Mouse (Mus musculus) ovary, postnatal 14 days (tissue): ENCODE measurements at regions not wholly inside any gene's neighbourhood (a gene's known extent, or its start where the extent isn't known, plus 50 kb on each side); places are given as distances from the start of the nearest gene placed in this dataset.

Experiments
- DNase-seq: peaks from one replicate; pipeline ENCODE4 v3.0.0; 2022; ENCODE audit warnings: low spot score

DNA sequence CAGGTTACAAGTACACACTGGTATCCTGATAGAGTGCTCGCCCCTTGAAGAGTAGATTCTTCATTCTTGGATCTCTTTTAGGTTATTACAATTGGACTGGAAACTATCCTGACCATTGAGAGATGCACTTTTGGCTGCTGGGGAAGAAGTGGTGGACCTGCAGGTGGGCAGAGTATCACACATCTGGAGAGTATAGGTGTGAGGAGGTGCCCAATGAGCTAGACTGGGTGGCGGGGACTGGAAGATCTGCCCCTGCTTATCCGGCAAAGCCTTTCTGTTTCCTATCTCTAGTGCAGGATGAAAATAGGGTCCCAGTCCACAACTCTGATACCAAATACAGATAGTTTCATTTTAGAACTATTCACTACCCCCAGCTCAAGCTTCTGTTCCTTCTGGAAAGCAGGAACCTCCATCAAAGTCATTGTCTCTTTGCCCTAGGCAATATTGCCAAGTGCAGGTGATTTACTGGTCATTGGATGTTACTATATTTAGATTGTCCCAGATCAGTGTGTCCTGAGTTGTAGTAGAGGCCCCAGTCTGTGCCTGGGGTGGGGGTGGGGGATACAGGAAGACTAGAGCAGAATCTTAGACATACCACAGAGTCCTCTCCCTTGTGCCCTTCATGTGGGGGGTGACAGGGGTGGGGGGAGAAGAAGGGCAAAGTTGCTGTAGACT is 62.5 kb upstream of the Ube2e1 start:
- no peak for DNase-seq

GRCm38 (mm10) chr14:18391824-18392486 is 60.3 kb upstream of the Ube2e1 start:
- no peak for DNase-seq

- no peak for DNase-seq
These were observed 57.7 kb upstream of the Ube2e1 start for GRCm38 (mm10) chr14:18389390-18389789.

DNA sequence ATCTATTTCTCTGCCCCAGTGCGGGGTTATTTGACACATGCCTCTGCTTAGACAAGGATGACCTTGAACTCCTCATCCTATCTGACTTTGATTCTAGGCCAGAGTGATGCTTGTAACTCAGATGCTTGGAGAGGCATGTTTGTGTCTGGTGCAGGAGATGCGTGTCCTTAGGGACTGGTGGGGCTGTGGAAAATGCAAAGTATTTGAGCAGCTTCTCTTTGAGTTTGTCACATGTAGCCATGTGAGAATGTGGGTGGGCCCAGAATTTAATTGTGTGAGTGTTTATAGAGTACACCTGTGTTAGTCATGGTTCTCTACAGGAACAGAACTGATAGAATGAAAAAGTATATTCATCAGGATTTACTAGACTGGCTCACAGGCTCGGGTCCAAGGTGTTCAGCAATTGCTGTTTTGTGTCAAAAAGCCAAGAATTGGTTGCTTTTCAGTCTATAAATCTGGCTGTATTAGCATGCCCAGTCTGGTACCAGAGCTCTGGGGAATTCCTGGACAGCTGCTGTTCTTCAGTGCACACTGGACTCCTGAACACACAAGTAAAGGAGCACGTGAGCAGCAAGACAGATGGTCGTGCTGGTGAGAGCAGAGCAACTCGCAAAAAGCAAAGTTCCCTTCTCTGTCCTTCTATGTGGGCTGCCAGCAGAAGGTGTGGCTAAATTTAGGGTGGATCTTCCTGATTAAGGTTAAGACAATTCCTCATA is 54.5 kb upstream of the Ube2e1 start:
- no peak for DNase-seq
